Mouse (Mus musculus): ENCODE results near the gene Nprl2. TPM values are rescaled to one million over a fixed set of nuclear protein-coding genes. Genes with fewer than 3 reads are reported as not detected.
A peak's percentile ranks its signal among the peaks of the same experiment; 100 is the strongest.
"Not testable (repeated sequence)": the region's sequence is repeated elsewhere in the genome, so short reads cannot be mapped to it uniquely, and the experiment has no call there.

The Nprl2 gene
- total RNA-seq, 1 experiment from 2014 or later = 12.8 TPM

GRCm38 (mm10) chr9:107571534-107572326 lies 29.7 kb downstream of the Nprl2 start:
- ATAC-seq (replicated peaks; ENCODE audit: low read depth, poor library complexity, severe bottlenecking) = no peak

GRCm38 (mm10) chr9:107572327-107572662 lies 30.3 kb downstream of the Nprl2 start:
- no peak for ATAC-seq (replicated peaks; ENCODE audit: low read depth, poor library complexity, severe bottlenecking)

GRCm38 (mm10) chr9:107573774-107574173 lies 31.7 kb downstream of the Nprl2 start:
- not testable (repeated sequence) for ATAC-seq (replicated peaks; ENCODE audit: low read depth, poor library complexity, severe bottlenecking)

- ATAC-seq (replicated peaks; ENCODE audit: low read depth, poor library complexity, severe bottlenecking) = no peak
Observed at GRCm38 (mm10) chr9:107575579-107576356, 33.7 kb downstream of the Nprl2 start.

- ATAC-seq (replicated peaks; ENCODE audit: low read depth, poor library complexity, severe bottlenecking) = peak; percentile 65
Observed at GRCm38 (mm10) chr9:107576357-107577107, 34.5 kb downstream of the Nprl2 start, which contains the start of gene Hyal1. Gene Hyal1, plus strand, starts transcription at chr9:107576927.

GRCm38 (mm10) chr9:107577871-107578270 lies 35.8 kb downstream of the Nprl2 start:
- no peak for ATAC-seq (replicated peaks; ENCODE audit: low read depth, poor library complexity, severe bottlenecking)

GRCm38 (mm10) chr9:107578587-107578986 lies 36.6 kb downstream of the Nprl2 start, which contains the start of gene Naa80:
Gene Naa80, plus strand, starts transcription at chr9:107578887.
- no peak for ATAC-seq (replicated peaks; ENCODE audit: low read depth, poor library complexity, severe bottlenecking)

- no peak for ATAC-seq (replicated peaks; ENCODE audit: low read depth, poor library complexity, severe bottlenecking)
Observed at GRCm38 (mm10) chr9:107579023-107579900, 37.2 kb downstream of the Nprl2 start.

GRCm38 (mm10) chr9:107580501-107581317 lies 38.7 kb downstream of the Nprl2 start, which contains the start of gene Hyal3:
Gene Hyal3, plus strand, starts transcription at chr9:107580818.
- peak; percentile 77 for ATAC-seq (replicated peaks; ENCODE audit: low read depth, poor library complexity, severe bottlenecking)

GRCm38 (mm10) chr9:107581584-107581983 lies 39.6 kb downstream of the Nprl2 start:
- no peak for ATAC-seq (replicated peaks; ENCODE audit: low read depth, poor library complexity, severe bottlenecking)

- no peak for ATAC-seq (replicated peaks; ENCODE audit: low read depth, poor library complexity, severe bottlenecking)
Observed at GRCm38 (mm10) chr9:107582509-107583062, 40.6 kb downstream of the Nprl2 start.

GRCm38 (mm10) chr9:107583174-107583573 lies 41.1 kb downstream of the Nprl2 start:
- ATAC-seq (replicated peaks; ENCODE audit: low read depth, poor library complexity, severe bottlenecking) = no peak

GRCm38 (mm10) chr9:107586504-107586903 lies 44.5 kb downstream of the Nprl2 start:
- no peak for ATAC-seq (replicated peaks; ENCODE audit: low read depth, poor library complexity, severe bottlenecking)

GRCm38 (mm10) chr9:107586974-107587832 lies 45.2 kb downstream of the Nprl2 start, which contains the start of gene Ifrd2:
Gene Ifrd2, plus strand, starts transcription at chr9:107587642.
- peak; percentile 95 for ATAC-seq (replicated peaks; ENCODE audit: low read depth, poor library complexity, severe bottlenecking)

- ATAC-seq (replicated peaks; ENCODE audit: low read depth, poor library complexity, severe bottlenecking) = peak; percentile 11
Observed at GRCm38 (mm10) chr9:107587833-107588639, 46.0 kb downstream of the Nprl2 start.

GRCm38 (mm10) chr9:107590058-107590772 lies 48.2 kb downstream of the Nprl2 start:
- ATAC-seq (replicated peaks; ENCODE audit: low read depth, poor library complexity, severe bottlenecking) = no peak
